Mouse (Mus musculus) layer of hippocampus, postnatal 14 days (tissue): ENCODE measurements around the gene Cul4a. TPM values are rescaled to one million over a fixed set of nuclear protein-coding genes. Genes with fewer than 3 reads are reported as not detected.
"Not testable (repeated sequence)": the region's sequence is repeated elsewhere in the genome, so short reads cannot be mapped to it uniquely, and the experiment has no call there.

Experiments
- DNase-seq, 2 experiments: peaks; one replicate each; pipeline ENCODE4 v3.0.0; 2021 to 2022; ENCODE audit warnings: low spot score in 2 of 2, mixed read lengths in 1 of 2
- long read RNA-seq, 2 experiments: library from polyadenylated mRNA; stranded (forward); transcript quantifications; one replicate each; pipeline ENCODE4 v2.0.0; 2021
- total RNA-seq, 2 experiments: library from RNA; stranded (reverse); gene quantifications; 2 replicates each; pipeline ENCODE4 v1.2.3; 2021

The Cul4a gene
- total RNA-seq: 10 to 100 TPM; 58.6 to 59.7 TPM
- long read RNA-seq, experiment 1, transcript Cul4a-201 (20 exons, 3,728 nt): major isoform, 62 of 91 reads
- long read RNA-seq, experiment 1, partial matches to known transcripts: 6 of 91 reads
- long read RNA-seq, experiment 1, other reads (novel, unspliced or antisense): 23 of 91 reads
- long read RNA-seq, experiment 2, transcript Cul4a-201 (20 exons, 3,728 nt): major isoform, 82 of 102 reads
- long read RNA-seq, experiment 2, partial matches to known transcripts: 1 of 102 reads
- long read RNA-seq, experiment 2, other reads (novel, unspliced or antisense): 19 of 102 reads

DNA sequence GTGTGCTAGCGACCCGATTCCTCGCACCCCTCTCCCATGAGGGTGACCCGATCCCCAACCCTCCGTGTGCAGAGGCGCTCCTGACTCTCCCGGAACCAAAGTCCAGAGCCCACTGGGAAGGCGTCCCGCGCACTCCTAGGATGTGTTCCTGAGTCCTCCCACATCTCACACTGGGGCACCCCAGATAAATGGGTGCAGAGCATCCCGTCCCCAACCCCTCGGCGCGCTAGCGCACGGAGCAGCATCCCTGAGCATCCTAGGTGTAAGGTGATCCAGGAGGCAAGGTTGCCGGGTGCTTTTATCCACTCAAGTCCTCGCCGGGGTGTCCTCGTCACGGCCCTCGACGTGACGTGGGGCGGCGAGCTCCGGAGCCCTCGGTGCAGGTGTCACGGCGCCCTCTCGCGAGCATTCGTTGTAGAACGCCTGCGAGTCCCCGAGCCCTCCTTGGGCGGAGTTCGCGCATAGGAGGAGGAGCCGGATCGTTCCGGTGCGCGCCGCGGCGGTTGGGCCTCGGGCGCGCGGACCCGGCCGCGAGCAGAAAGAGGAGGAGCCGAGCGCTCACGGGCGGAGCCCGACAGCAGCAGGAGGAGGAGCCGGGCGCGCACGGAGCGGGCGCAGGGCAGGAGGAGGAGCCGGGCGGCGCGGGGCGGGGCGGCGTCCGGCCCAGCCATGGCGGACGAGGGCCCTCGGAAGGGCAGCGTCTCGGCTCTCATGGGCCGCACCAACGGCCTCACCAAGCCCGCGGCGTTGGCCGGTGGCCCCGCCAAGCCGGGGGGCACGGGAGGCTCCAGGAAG, at the start of gene Cul4a, which contains the start of gene Pcid2:
Cul4a (plus strand) TSS at position 535 of the 795 bp plus-strand sequence.
Pcid2 (minus strand) TSS at position 373 of the 795 bp plus-strand sequence.
- DNase-seq: peak; percentile 95 to 97

DNA sequence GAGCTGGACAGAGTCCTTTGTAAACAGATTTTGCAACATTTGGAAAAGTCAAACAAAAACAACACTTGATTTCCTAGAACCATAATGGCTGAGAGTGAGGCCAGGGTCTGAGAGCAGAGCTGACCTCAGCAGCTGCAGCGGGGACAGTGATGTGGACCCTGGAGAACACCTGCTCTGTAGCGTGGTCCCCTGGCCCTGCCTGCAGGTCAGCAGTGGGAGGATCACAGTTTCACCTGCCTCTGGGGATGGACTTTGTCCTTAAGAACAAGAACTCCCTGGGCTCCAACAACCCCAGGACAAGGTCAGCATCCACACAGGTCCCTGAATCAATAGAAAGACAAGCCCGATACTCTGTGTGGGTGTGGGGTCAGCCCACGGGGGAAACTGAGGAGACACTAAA, 48.1 kb upstream of the Cul4a start:
- no peak for DNase-seq

DNA sequence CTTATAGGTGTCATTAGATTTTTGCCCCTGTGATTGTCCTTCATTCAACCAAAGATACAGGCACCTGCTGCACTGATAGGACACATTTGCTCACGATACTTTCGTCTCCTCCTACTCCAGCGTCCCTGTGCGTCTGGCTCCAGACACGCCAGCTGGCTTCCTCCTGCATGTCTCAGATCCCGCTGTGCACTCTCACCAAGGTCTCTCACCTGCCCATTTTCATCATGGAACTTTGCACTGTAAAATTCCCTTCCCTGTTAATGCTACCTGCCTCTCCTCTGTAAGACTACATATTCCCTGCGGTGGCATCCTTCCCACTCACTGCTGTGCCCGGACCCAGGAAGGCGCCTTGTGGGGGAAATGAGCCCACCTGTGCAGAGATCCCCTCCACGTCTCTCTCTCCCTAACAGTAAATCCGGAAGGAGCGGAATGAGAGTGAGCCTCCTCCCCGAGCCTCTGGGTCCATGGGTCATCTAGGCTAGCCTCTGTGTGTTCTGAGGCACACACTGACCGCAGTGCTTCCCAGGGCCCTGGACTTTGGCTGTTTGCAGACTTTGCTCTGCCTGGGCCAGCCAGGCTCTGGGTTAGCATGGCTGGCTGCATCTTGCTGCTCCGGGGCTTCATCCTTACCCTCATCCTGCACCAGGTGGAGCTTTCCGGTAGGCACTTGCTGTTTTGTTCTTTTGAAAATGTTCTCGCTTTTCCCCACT, 44.8 kb upstream of the Cul4a start, which contains the start of gene Proz:
Proz (plus strand) TSS at position 474 of the 710 bp plus-strand sequence.
- DNase-seq: no peak

DNA sequence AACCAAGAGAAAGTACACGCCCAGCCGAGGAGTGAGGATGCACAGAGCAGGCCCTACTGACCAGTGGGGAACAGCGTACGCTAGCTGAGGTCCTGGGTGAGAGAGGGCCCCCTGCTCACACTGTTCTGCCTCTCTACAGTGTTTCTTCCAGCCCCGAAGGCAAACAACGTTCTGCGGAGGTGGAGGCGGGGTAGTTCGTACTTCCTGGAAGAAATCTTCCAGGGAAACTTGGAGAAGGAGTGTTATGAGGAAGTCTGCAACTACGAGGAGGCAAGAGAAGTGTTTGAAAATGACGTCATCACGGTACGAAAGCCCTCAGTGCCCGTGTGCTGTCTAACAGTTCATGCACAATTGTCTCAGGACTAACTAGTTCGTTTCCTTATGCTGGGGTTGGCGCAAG, 42.3 kb upstream of the Cul4a start:
- no peak for DNase-seq

DNA sequence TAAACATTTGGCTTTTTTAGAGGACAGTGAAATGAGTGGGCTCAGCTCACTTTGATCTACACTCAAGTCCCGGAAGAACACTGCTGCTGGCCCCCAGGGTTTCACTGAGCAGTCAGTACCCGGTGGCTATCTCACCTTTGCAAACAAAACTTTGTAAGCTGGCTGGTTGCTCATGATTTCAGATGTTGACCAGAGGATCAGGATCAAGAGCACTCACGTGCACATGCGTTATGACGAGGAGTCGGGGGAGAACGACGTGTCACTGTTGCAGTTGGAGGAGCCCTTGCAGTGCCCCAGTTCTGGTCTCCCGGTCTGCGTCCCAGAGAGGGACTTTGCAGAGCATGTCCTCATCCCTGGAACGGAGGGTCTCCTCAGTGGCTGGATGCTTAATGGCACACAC, 32.2 kb upstream of the Cul4a start:
- DNase-seq: no peak

DNA sequence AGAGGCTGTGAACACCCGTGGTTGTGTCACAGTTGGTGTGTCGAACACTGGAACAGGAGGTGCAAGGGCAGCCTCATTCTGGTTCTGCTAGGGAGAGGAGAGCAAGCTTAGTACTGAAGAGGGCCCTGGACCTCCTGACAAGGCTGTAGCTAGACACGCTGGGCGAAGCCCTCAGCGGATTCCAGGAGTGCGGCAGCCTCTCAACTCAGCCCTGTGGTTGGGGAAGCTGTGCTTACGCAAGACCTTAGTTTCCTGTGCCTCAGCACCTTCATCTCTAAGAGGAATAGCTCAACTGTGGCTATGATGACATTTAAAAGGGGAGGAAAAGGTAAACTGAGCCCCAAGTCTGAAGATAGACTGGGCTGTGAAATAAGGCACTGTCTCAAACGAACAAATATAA, 30.4 kb upstream of the Cul4a start:
- DNase-seq: no peak

DNA sequence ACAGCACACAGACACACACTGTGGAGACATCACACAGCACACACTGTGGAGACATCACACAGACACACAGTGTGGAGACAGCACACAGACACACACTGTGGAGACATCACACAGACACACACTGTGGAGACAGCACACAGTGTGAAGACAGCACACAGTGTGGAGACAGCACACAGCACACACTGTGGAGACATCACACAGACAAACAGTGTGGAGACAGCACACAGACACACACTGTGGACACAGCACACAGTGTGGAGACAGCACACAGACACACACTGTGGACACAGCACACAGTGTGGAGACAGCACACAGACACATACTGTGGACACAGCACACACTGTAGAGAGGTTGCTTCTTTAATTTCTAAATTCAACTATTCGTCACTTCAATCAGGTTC, 29.8 kb upstream of the Cul4a start:
- DNase-seq: not testable (repeated sequence)

DNA sequence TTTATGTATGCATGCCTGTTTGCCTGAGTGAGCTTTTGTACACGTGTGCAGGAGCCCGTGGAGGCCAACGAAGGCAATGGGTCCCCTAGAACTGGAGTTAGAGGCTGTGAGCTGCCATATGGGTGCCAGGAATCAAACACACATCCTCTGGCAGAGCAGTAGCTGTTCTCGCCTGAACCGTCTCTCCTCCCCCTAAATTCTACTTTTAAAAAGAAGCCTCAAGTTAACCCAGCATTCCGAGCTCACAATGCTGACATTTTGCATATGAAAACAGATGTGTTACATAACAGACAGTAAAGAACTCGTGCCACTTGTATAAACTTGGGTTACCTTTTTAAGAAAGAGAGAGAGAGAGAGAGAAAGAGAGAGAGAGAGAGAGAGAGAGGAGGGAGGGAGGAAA, 27.9 kb upstream of the Cul4a start:
- DNase-seq: no peak

DNA sequence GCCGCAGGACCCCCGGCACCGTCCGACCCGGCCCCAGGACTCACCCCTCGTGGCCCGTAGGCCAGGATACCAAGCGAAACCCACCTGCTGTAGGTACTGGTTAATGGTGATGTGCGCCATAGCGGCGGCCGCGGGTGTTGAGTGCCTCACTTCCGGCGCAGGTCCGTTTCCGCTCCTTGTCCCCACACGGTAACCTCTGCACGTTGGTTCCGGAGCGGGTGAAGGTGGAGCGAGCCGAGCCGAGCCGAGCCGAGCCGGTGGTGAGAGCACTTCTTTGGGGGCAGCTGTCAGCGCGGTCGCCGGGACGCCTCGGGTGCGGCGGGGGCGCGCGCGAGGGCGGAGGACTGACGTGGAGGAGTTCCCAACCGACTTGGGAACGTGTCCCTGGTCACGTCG, 732 bp upstream of the Cul4a start:
- peak; percentile 91 to 95 for DNase-seq

DNA sequence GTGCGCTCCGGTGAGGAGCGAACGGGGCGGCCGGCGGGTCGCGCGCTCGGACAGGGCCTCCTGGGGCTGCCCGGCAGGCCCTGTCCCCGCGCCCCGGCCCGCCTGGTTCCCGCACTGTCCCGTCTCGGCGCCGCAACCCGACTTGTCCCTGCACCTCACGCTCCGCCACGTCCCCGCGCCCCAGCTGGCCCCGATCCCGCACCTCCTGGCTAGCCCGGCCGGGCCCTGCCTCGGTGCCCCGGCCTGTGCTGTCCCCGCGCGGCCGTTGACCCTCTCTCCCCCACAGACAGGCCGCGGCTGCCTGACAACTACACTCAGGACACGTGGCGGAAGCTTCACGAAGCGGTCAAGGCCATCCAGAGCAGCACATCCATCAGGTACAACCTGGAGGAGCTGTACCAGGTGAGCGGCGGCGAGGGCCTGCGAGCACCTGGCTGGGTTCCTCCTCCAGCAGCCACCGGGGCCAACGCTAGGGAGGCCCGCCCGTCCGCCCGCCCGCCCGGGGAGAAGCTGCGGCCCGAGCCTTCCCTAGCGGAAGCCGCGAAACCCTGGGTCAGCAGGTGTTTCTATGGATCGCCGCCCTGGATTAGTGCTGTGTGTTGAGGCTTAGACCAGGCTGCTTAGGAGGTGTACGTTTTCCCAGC, 609 bp downstream of the Cul4a start:
- DNase-seq: peak in 1 of 2 experiments; percentile 11

DNA sequence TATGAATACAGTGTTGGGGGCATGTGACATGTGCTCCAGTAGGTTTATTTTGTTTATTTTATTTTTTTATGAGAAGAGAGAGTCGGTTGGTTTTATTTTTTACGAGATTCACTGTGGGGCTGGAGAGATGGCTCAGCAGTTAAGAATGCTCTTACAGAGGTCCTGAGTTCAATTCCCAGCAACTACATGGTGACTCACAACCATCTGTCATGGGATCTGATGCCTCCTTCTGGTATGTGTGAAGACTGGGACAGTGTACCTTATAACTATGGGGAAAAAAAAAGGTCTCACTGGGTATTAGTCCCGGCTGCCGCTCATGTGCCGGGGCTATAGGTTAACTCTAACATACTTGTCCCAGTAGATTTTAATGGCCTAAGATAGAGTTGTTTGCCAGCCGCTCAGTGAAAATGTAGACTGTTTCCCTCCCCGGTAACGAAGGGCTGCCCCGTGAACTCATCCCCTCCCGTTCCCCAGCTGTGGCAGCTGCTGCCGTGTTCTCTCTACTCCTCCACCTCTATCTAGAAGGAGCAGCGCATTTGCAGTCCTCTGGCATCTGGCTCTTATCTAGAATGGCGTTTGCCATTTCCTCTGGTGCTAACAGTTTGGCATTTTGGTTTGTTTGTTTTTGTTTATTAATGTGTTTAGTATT, 2.7 kb downstream of the Cul4a start:
- DNase-seq: no peak

DNA sequence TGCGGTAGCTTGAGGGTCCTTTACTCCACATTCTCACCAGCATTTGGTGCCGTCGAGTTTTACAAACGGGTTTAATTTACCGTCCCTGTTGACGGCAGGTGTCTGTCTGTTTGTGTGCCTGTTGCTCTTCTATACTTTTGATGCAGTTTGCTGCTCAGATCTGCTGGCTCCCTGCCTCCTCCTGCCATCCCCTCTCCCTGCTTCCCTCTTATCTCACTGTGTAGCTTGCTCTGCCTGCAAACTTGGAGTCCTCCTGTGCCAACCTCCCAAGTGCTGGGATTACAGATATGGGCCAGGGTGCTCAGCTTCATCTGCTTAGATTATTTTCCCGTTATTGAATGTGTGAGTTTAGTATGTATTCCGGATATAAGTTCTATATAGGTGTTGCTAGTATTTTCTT, 3.5 kb downstream of the Cul4a start:
- no peak for DNase-seq

DNA sequence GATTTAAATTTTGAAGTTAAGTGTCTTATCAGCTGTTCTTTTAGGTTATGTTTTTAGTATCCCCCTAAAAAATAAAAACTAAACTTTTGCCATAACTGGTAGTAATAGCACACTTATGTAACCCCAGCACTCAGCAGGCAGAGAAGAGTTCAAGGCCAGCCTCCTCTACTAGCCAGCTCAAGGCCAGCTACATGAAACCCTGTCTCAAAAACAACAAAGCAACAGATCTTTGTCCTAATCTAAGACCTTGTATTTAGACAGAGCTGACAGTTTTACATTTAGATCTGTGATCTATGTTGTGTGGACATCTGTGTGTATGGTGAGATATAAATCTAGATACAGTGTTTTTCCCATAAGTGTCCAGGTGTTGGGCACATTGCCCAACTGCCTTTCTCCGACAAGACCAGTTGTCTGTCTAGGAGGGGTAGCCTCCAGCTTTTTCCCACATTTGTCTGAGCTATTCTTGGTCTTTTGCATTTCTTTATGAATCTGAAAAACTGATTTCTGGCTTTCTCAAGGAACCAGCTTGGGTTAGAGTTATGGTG, 4.1 kb downstream of the Cul4a start:
- no peak for DNase-seq

DNA sequence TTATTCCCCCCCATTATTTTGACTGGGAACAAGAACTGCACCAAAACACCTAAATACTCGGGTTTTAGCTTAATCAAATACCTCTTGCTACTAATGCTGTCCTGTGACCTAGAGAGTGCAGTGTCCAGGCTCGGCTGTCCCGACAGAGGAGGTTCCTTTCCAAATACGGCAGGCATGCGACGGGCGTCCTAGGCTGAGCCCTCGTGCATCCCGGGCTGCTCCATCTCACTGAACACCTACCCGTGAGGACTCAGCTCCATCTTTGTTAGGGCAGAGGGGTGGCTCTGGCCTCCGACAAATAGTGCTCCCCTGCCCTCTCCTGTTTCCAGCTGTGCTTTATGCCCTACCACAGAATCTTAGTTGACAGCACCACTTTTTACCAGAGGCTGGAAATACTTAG, 6.5 kb downstream of the Cul4a start:
- no peak for DNase-seq

DNA sequence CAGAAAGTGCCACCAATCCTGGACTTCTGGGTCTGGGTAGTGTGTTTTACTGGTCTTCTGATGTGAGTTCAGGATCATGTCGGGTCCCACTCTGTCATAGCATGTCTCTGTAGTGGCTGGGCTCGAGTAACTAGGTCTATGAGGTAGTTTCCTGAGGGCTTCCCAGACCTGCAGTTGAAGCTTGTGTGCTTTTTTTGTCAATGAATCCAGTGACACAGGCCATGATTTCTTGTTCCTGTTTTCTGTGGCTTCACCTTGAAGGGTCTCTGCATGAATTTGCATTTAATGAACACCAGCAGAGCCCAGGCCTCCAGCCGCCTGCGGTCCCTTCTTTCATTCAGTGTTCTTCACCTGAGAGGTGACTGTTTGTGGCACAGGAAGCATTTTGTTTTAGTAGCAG, 7.8 kb downstream of the Cul4a start:
- DNase-seq: no peak

DNA sequence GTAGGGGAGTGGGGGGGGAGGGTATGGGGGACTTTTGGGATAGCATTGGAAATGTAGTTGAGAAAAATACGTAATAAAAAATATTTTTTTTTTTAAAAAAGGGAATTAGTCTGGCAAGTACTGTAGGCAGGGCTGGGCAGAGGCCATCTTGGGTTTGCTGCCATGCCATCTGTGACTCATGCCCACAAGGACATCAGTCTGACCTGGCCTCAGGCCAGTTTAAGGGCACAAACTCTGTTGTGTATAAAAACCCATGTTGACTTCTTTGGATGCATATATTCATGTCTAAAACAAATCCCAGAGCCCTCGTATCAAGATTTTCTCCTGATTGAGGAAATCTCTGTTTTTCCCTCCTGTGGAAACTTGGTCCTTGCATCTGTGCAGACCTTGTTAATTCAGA, 11.7 kb downstream of the Cul4a start:
- DNase-seq: no peak

DNA sequence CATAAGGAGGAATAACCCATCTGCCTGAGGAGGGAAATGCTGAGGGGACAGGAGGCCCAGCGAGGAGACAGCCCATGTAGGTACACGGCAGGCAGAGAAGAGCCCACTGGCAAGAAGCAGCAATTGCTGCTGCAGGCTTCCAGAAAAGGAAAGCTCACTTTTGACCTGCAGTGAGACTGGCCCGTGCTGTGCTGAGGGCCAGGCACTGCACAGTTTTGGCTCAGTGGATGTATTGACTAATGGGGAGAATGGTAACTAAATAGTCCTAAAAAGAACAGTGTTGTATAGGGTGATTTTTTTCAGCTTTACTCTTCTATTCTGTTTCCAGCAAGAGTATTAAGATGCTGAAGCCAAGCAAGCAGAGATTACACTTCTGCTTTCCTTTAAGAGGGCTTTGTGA, 13.1 kb downstream of the Cul4a start:
- no peak for DNase-seq

DNA sequence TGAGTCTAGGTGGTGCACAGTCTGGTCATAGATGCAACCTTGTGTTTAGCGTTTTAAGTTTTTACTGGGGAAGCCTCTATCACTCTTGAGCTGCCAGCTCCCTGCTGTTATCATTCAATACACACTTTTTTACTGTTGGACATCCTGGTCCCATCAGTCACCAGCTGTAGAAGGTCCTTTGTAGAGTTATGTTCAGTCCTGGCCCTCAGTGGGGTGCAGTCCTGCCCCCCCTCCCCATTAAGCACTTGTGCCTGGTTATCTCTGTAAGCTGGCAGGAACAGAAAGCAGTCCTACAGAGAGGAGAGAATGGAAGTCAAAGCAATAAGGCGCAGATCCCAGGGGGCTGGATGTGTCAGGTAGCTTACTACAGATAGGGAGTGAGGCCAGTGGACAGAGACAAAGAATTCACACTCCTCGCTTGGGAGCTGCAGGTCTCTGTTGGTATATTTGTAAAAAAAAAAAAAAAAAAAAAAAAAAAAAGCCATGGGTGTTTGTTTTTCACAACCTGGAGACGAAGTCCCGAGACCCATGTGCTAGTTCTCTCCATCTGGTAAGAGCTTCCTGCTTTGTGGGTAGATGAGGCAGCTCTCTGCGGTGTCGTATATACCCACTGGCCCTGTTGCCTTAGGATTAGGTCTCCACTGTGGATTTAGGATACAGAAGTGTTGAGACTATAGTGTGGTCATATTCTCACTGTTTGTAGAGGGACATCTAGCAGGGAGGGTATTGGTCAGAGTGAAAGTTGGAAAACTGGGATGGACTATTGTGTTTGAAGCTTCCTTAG, 15.7 kb downstream of the Cul4a start:
- no peak for DNase-seq

DNA sequence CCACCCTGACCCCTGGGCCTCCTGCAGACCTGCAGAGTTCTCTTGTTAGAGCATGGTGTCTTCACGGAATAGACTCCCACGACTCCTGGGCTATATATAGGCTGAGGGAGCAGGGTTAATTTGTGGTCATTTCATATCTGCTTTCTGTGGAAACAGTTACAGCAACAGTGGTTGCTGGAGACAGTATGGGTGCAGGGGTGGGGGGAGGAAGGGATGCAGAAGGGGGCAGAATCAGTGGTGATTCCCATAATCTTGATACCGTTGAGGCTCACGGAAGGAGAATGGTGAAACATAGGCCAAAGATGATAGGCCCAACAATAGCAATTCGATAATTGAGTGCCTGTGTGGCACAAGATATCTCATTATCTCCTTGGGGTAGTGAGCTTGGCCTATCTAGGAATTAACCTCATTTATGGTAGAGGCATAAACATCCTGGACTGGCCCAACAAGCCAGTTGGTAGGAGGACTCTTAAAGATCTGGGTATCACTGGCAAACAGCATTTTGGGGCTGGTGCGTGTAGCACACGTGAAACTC, 17.5 kb downstream of the Cul4a start:
- no peak for DNase-seq

DNA sequence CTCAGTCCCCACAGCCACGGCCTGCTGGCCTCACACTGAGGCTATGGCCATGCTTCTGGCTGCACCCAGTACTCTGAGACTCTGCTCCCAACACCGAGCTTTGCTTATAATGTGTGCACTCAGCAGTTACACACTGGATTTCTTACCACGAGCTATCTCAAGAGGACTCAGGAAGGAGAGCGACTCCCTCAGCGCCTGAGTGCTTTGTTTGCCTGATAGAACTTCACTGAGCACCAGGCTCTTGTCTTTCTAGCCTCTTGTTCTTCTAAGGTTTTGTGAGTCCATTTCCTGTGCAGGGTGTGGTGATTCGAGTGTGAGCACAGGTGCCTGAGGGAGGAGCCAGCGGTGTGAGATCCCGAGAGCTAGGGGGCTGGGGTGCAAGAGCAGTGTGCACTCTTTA, 19.5 kb downstream of the Cul4a start:
- no peak for DNase-seq
